Mouse (Mus musculus) Patski (cell line): ENCODE data around the gene Hivep1. TPM values are rescaled to one million over a fixed set of nuclear protein-coding genes. Genes with fewer than 3 reads are reported as not detected.
A peak's percentile ranks its signal among the peaks of the same experiment; 100 is the strongest.

Experiments used
- ATAC-seq: fragments of 100-300 bp; one replicate; pipeline ENCODE4 v1.8.0; 2021
- CTCF ChIA-PET: fragments of 350-600 bp; sonication (Branson Sonifier 250); formaldehyde crosslinking; loops from one replicate; lab custom pipeline; 2022; ENCODE audit warnings: inconsistent platforms; lab: Charles Lee
- POLR2A ChIA-PET: fragments of 350-600 bp; sonication (Branson Sonifier 250); formaldehyde crosslinking; loops from one replicate; lab custom pipeline; 2022; ENCODE audit warnings: antibody characterized with exemption, inconsistent platforms; lab: Charles Lee
- DNase-seq: peaks from one replicate; pipeline ENCODE4 v3.0.0-alpha.2; 2011; ENCODE audit warnings: low read depth, low spot score
- H3K27me3 ChIP-seq: fragments of 371-371 bp; one replicate; pipeline ENCODE4 v1.5.1; 2021
- CTCF ChIP-seq: fragments of 100-300 bp; IDR thresholded peaks from one replicate; pipeline ENCODE4 v1.5.1; 2021
- in situ Hi-C: fragments of 300-500 bp; cut with MboI; formaldehyde crosslinking; loops from 3 replicates; pipeline ENCODE4 v1.11.1; 2018; ENCODE audit warnings: low pct_unique_long_range_greater_than_20kb, mixed read lengths
- polyA plus RNA-seq: library from polyadenylated mRNA; unstranded; gene quantifications from one replicate; pipeline ENCODE4 v1.2.3, GENCODE M21; 2021

Gene Hivep1
- polyA plus RNA-seq, 1 experiment from 2014 or later, result 36.5 TPM

DNA sequence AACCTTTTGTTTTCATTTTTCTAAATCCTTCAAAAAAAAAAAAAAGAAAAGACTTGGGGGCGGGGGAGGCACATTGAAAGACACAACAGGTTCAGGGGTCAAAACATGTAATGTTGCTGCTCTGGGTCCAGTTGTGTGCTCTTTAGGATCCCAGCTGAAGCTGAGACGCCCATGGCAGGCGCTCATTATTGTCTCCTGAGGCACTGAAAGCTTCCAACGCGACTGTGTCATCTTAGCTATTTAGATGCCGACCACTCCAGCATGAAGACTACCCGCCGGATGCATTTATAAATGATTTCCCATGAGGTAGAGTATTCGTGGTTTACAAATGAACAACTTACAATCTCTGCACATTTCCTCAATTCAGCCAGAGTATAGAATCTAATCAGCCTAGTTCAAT lies 141.2 kb downstream of the Hivep1 start:
- no peaks in the 10 kb centered on the region for H3K27me3 ChIP-seq
- ChIA-PET POLR2A (interaction anchor here (0.7 kb wide), 1 partner anchor 75 kb away, joined by 5 read pairs; no protein-coding TSS in a partner anchor), CTCF (interaction anchor here (1.0 kb wide), 1 partner anchor 9 kb away, joined by 3 read pairs; no protein-coding TSS in a partner anchor)
- in situ Hi-C loops, result no loop called here
- ATAC-seq (no peak), DNase-seq (no peak)
- TF ChIP-seq CTCF, result no peak

DNA sequence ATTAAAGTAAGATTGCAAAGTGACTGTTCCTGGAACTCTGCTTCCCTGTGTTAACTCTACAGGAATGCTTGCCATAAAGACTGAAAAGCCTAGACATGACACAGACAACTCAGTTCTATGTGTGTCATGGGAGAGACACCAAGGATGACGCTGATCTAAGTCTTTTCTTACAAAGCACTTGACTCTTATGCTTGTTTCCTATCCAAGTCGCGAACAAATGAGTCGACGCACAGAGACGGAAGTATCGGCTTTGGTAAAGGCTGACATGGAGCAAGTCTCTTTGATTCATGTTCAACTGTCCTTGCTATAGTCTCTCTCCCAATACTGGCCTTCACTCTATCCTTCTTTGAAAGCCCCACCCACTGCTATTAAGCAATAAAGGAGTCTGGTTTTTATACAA lies 143.8 kb downstream of the Hivep1 start:
- no peak for TF ChIP-seq CTCF
- in situ Hi-C loops, result no loop called here
- no peak for DNase-seq
- ATAC-seq, result no peak
- POLR2A ChIA-PET, result no interaction called here
- CTCF ChIA-PET, result no interaction called here
- H3K27me3 ChIP-seq, result no peaks in the 10 kb centered on the region

DNA sequence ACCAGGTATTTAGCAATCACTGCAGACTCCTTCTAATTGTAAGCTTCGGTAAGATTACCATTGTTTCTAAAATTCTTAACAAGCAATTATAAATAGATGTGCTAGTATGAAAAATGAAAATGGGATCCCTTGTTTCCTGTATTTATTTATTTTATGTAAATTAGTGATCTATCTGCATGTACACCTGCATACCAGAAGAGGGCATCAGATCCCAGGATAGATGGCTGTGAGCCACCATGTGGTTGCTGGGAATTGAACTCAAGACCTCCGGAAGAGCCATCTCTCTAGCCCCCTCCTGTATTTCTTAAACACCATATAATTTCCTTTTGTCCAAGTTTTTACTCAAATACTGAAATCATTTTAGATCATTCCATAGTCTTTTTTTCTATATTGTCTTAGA lies 145.8 kb downstream of the Hivep1 start:
- CTCF ChIA-PET, result no interaction called here
- H3K27me3 ChIP-seq, result no peaks in the 10 kb centered on the region
- ATAC-seq, result no peak
- DNase-seq, result no peak
- in situ Hi-C loops, result no loop called here
- POLR2A ChIA-PET, result interaction anchor here (0.8 kb wide), 1 partner anchor 112 kb away, joined by 3 read pairs; no protein-coding TSS in a partner anchor
- TF ChIP-seq CTCF, result peak; percentile 54

DNA sequence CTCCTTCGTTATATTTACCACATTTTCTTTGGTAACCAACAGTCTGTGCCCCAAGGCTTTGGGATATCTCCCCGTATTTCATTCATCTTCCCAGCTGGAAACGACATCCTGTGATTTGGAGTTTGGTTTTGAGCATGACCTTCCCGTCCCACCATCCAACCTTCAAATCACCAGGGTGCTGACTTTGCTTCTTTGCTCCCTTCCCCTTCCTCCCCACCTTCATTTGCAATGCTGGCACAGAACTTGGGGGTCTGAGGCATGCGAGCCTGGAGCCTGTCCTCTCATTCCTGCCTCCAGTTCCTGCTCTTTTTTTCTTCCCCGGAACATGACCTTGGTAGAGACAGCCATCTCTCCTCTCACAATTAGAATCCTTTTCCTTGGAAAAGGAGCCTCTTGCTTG lies 161.7 kb downstream of the Hivep1 start:
- POLR2A ChIA-PET, result no interaction called here
- no peaks in the 10 kb centered on the region for H3K27me3 ChIP-seq
- no peak for ATAC-seq
- DNase-seq, result no peak
- CTCF ChIA-PET, result interaction anchor here (1.8 kb wide), 1 partner anchor 10 kb away, joined by 4 read pairs; no protein-coding TSS in a partner anchor
- no peak for TF ChIP-seq CTCF
- in situ Hi-C loops, result no loop called here

DNA sequence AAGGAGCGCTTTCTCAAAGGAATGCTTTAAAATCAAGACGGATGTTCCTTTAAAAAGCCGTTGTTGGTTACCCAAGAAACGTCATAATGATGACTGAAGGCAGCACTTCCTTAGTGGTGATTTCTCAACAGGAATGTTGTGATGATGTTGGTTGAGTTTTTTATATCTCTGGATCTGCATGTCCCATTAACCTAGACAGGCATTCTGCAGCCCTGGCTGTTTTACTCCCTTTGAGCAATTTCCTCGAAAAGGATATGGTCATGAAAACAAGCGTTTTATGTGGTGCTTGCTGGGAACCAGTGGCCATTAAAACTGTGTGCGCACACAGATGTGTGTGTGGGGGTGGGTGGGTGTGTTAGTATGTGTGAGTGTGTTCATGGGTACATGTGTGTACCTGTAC lies 170.6 kb downstream of the Hivep1 start:
- no peak for TF ChIP-seq CTCF
- ATAC-seq, result no peak
- in situ Hi-C loops, result no loop called here

GRCm38 (mm10) chr13:42228849-42229248 lies 177.0 kb downstream of the Hivep1 start:
- ChIA-PET CTCF (no interaction called here), POLR2A (no interaction called here)
- no peak for TF ChIP-seq CTCF
- ATAC-seq (no peak), DNase-seq (no peak)
- H3K27me3 ChIP-seq, result no peaks in the 10 kb centered on the region
- in situ Hi-C loops, result no loop called here

More for the DNA sequence above, 170.6 kb downstream of the Hivep1 start:
- no peaks in the 10 kb centered on the region for H3K27me3 ChIP-seq
- ChIA-PET POLR2A (no interaction called here), CTCF (interaction anchor here (1.4 kb wide), 1 partner anchor 9 kb away, joined by 4 read pairs; no protein-coding TSS in a partner anchor)
- DNase-seq, result no peak

GRCm38 (mm10) chr13:42233741-42234419 lies 182.1 kb downstream of the Hivep1 start:
- no peak for DNase-seq
- in situ Hi-C loops, result no loop called here
- POLR2A ChIA-PET, result no interaction called here
- no peak for ATAC-seq
- CTCF ChIA-PET, result interaction anchor here (0.8 kb wide), 1 partner anchor 11 kb away, joined by 3 read pairs; no protein-coding TSS in a partner anchor
- no peak for TF ChIP-seq CTCF
- H3K27me3 ChIP-seq, result no peaks in the 10 kb centered on the region

- DNase-seq (no peak), ATAC-seq (no peak)
- ChIA-PET POLR2A (no interaction called here), CTCF (no interaction called here)
- in situ Hi-C loops, result no loop called here
- no peak for TF ChIP-seq CTCF
- H3K27me3 ChIP-seq, result no peaks in the 10 kb centered on the region
Measured at GRCm38 (mm10) chr13:42238520-42238919, 186.7 kb downstream of the Hivep1 start.

DNA sequence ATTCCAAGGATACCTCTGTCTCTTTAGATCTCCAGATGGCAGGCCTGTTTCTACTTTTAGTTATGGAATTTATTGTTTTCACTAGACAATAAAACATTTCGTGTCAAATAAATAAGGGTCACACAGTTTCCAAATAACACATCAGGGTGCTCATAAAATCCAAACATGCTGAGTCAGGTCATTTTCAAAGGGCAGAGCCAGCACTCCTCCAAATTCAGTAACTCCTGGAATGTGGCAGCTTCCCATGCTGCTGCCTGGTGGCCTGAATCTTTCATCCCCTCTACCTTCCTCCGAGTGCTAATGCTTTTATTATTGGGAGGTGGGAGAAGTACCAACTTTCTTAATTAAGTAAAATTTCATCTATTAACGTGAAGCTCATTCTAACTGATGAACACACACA lies 190.3 kb downstream of the Hivep1 start:
- DNase-seq (no peak), ATAC-seq (no peak)
- in situ Hi-C loops, result loop anchor here (5.0 to 10.0 kb wide), 2 partner anchors 187 to 595 kb away; partner anchors contain the start of gene Hivep1
- no peaks in the 10 kb centered on the region for H3K27me3 ChIP-seq
- POLR2A ChIA-PET, result interaction anchor here (1.1 kb wide), 1 partner anchor 46 kb away, joined by 3 read pairs; no protein-coding TSS in a partner anchor
- no peak for TF ChIP-seq CTCF
- CTCF ChIA-PET, result no interaction called here

Other genes with a start within 250 kb of the Hivep1 start
- not detected for gene Adtrp, start 204.3 kb upstream of the Hivep1 start, polyA plus RNA-seq
- gene Edn1, start 249.5 kb downstream of the Hivep1 start, polyA plus RNA-seq, result 152 TPM